Mouse (Mus musculus): ENCODE results near the gene Dut.

DNA sequence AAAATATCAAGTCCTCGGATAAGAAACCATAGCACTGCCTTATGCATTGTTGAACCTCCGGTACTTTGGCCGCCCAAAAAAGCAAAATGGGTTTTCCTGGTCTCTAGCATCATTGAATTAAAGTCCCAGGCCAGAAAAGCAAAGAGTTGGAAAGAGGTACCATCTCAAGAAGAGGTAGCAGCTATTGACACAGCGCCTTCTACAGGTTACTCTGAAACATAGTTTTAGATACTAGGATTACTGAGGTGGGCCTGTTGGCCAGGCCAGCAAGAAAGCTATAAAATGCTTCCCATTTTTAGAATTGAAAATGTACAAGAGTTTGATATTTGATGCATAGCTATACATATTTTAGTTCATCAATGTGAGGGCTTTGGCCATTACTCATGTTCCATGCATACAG is 2.9 kb downstream of the Dut start:
- TF ChIP-seq CTCF (IDR thresholded peaks at IDR 0.05; ENCODE audit: extremely low read depth, insufficient read length, insufficient replicate concordance, low read depth, low read length), result no peak
- no peak for TF ChIP-seq POLR2A (IDR thresholded peaks at IDR 0.05; ENCODE audit: low read depth, low read length)

Data from small intestine, adult 2 months (tissue).